Mouse (Mus musculus) forebrain, postnatal 0 days (tissue): ENCODE measurements around the gene Tex37. TPM values are rescaled to one million over a fixed set of nuclear protein-coding genes. Genes with fewer than 3 reads are reported as not detected.

ENCODE experiments used
- ATAC-seq: fragments of 200-750 bp; cut with Nextera tagmentation; 2 replicates; pipeline ENCODE4 v1.8.0; 2017; ENCODE audit warnings: mild to moderate bottlenecking, moderate library complexity
- DNase-seq: peaks from one replicate; pipeline ENCODE4 v3.0.0-alpha.2; 2015
- H3K27ac ChIP-seq: fragments of 300-500 bp; sonication (generic); 2 replicates; pipeline ENCODE4 v1.5.1; 2014; ENCODE audit warnings: low read depth, mild to moderate bottlenecking, antibody characterized with exemption, low read length, moderate library complexity, mixed read lengths
- H3K27me3 ChIP-seq: fragments of 300-500 bp; sonication (generic); 2 replicates; pipeline ENCODE4 v1.6.1; 2014; ENCODE audit warnings: mild to moderate bottlenecking, low read length, mixed read lengths; ENCODE audit not compliant: insufficient read depth
- H3K36me3 ChIP-seq: fragments of 300-500 bp; sonication (generic); 2 replicates; pipeline ENCODE4 v1.6.1; 2014; ENCODE audit warnings: mild to moderate bottlenecking, moderate library complexity; ENCODE audit not compliant: insufficient read depth
- H3K4me1 ChIP-seq: fragments of 300-500 bp; sonication (generic); 2 replicates; pipeline ENCODE4 v1.6.1; 2014; ENCODE audit warnings: antibody characterized with exemption; ENCODE audit not compliant: insufficient read depth
- H3K4me2 ChIP-seq: fragments of 300-500 bp; sonication (generic); 2 replicates; pipeline ENCODE4 v1.6.1; 2014; ENCODE audit warnings: low read depth, mild to moderate bottlenecking, moderate library complexity
- H3K4me3 ChIP-seq: fragments of 300-500 bp; sonication (generic); 2 replicates; pipeline ENCODE4 v1.5.1; 2014; ENCODE audit warnings: low read depth, low read length, mixed read lengths
- H3K9ac ChIP-seq: fragments of 300-500 bp; sonication (generic); 2 replicates; pipeline ENCODE4 v1.6.1; 2014; ENCODE audit warnings: mild to moderate bottlenecking
- H3K9me3 ChIP-seq: fragments of 300-500 bp; sonication (generic); 2 replicates; pipeline ENCODE4 v1.6.1; 2016; ENCODE audit warnings: low read length
- CTCF ChIP-seq: sonication (generic); IDR thresholded peaks from 2 replicates; pipeline ENCODE4 v1.5.1; 2016; ENCODE audit warnings: antibody characterized with exemption, control low read depth, low read depth
- WGBS: fragments of 180-500 bp; shearing (Covaris S2); extraction: QIAGEN DNeasy Blood & Tissue Kit; methylation state at CpG from one replicate; pipeline ENCODE4 v1.1.7; 2014; 5-methylcytosine and 5-hydroxymethylcytosine counted together
- polyA plus RNA-seq: library from polyadenylated mRNA; unstranded; fragments of >200 nt; fragmentation: Nextera tagmentation; extraction: Ambion mirVana; gene quantifications from 2 replicates; pipeline ENCODE4 v1.2.1, GENCODE M21; 2015
- total RNA-seq: library from RNA; depleted of rRNA; stranded (reverse); fragments of >200 nt; gene quantifications from 2 replicates; pipeline ENCODE4 v1.2.3, GENCODE M21; 2014

Tex37 gene
- total and polyA plus RNA-seq, 2 experiments from 2014 or later, result not detected

- Histone ChIP-seq H3K9ac (no peak within 1 kb of the TSS), H3K4me1 (0 out of 2 replicates have a peak, but pooled peaks cover 7% of the 10 kb centered on the region), H3K36me3 (no peaks in the 10 kb centered on the region), H3K4me3 (peak within 1 kb of the TSS; percentile 42), H3K27me3 (peaks cover 52% of the 10 kb centered on the region), H3K9me3 (no peaks in the 10 kb centered on the region), H3K27ac (no peak within 1 kb of the TSS), H3K4me2 (peak within 1 kb of the TSS; percentile 84)
- ATAC-seq, result peak; percentile 56
- under 1% methylated on average over 57 of the region's 67 CpGs for WGBS
- peak; percentile 11 for DNase-seq
- TF ChIP-seq CTCF, result no peak
These were observed 37.7 kb upstream of the Tex37 start, which contains the start of gene Foxi3 for GRCm38 (mm10) chr6:70956285-70956912. Gene Foxi3, plus strand, starts transcription at chr6:70956531.

DNA sequence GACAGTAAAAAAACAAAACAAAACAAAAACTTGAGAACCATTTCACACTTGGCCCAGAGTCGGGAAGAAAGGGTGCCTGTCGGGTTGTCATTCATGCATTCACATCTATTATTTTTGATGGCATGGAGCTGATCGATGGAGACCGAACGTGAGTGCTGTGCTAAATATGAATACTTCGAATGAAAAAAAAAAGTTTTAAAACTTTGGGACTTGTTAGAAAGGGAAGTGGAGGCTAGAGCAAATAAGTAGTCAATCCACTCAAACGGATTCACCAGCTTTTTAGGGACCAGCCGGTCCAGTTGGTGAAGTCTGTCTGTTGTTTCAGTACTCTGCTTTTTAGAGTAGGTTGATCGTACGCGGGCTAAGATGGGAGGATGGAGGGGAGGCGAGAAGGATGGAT, 37.1 kb upstream of the Tex37 start:
- Histone ChIP-seq H3K4me3 (peak overlapping the region; percentile 42), H3K27me3 (peaks cover 52% of the 10 kb centered on the region), H3K9ac (no peak overlapping the region), H3K4me1 (0 out of 2 replicates have a peak, but pooled peaks cover 7% of the 10 kb centered on the region), H3K4me2 (peak overlapping the region; percentile 84), H3K9me3 (no peaks in the 10 kb centered on the region), H3K27ac (no peak overlapping the region), H3K36me3 (no peaks in the 10 kb centered on the region)
- no peak for DNase-seq
- WGBS, result 1% methylated on average over 12 of the region's 12 CpGs
- no peak for ATAC-seq
- no peak for TF ChIP-seq CTCF

GRCm38 (mm10) chr6:70955291-70955800, 36.6 kb upstream of the Tex37 start:
- TF ChIP-seq CTCF, result no peak
- 4% methylated on average over 14 of the region's 14 CpGs for WGBS
- Histone ChIP-seq H3K4me2 (no peak overlapping the region), H3K9ac (no peak overlapping the region), H3K36me3 (no peaks in the 10 kb centered on the region), H3K27me3 (peaks cover 52% of the 10 kb centered on the region), H3K27ac (no peak overlapping the region), H3K4me1 (0 out of 2 replicates have a peak, but pooled peaks cover 7% of the 10 kb centered on the region), H3K4me3 (no peak overlapping the region), H3K9me3 (no peaks in the 10 kb centered on the region)
- ATAC-seq (no peak), DNase-seq (peak; percentile 75)

DNA sequence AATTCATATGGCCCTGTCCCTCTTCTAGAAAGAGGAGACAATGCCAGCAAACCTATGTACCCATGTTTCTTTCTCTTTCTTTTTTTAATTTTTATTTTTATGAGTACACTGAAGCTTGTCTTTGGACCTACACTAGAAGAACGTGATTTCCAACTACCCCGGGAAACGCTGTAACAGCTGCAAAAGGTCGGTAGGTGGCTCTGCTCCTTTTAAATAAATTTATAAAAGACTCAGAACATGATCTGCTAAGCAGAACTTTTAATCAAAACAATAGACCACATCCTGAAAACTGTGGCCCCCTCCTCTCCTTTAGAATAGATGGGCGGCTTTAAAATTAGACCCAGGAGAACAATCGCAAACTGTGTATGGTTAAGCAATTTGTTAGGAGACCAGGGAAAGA, 35.3 kb upstream of the Tex37 start:
- 6% methylated on average over 6 of the region's 6 CpGs for WGBS
- no peak; the same call in 1 of the 2 replicates for ATAC-seq

DNA sequence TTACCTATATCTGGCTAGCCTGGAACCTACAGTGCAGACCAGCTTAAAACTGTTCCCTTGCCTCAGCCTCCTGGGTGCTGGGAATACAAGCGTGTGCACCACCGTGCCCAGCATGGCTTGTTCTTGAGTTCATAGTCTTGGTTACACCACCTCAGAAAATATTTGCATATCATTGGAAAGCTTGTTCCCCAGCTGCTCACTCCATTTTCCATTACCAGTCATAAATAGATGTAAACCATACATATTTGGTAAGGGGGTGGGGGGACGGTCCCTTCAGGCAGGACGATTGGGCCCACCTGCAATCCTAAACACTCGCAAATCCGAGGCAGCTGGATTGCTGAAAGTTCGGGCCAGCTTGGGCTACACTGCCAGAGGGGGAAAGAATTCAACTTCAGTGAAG, 34.5 kb upstream of the Tex37 start:
- ATAC-seq, result no peak
- H3K9me3 ChIP-seq, result no peaks in the 10 kb centered on the region
- no peak overlapping the region for H3K9ac ChIP-seq

More for the DNA sequence above, 35.3 kb upstream of the Tex37 start:
- H3K4me3 ChIP-seq, result no peak overlapping the region
- no peaks in the 10 kb centered on the region for H3K36me3 ChIP-seq
- H3K9ac ChIP-seq, result no peak overlapping the region
- TF ChIP-seq CTCF, result peak; percentile 50
- H3K27me3 ChIP-seq, result peaks cover 45% of the 10 kb centered on the region
- peak; percentile 61 for DNase-seq
- H3K9me3 ChIP-seq, result no peaks in the 10 kb centered on the region
- no peak overlapping the region for H3K27ac ChIP-seq
- H3K4me2 ChIP-seq, result no peak overlapping the region
- H3K4me1 ChIP-seq, result 0 out of 2 replicates have a peak, but pooled peaks cover 7% of the 10 kb centered on the region

DNA sequence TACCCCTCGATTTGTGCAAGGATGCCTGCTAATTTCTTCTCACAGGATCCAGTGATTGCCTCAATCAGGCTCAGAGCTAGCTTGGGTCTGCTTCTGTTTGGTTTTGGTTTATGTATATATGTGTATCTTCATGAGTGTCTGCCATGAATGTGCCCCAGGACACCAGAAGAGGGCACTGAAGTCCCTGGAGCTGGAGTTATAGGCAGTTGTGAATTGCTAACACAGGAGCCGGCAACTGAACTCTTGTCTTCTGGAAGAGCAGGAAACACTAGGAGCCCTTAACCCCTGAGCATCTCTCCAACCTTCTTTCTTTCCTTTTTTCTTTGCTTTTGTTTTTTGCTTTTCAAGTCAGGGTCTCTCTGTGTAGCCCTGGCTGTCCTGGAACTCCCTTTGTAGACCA, 13.1 kb upstream of the Tex37 start:
- 86% methylated on average over 2 of the region's 2 CpGs for WGBS
- Histone ChIP-seq H3K27me3 (no peaks in the 10 kb centered on the region), H3K4me2 (no peak overlapping the region), H3K4me3 (no peak overlapping the region), H3K27ac (no peak overlapping the region), H3K4me1 (no peaks in the 10 kb centered on the region), H3K9me3 (no peaks in the 10 kb centered on the region), H3K9ac (no peak overlapping the region), H3K36me3 (no peaks in the 10 kb centered on the region)
- no peak for TF ChIP-seq CTCF
- ATAC-seq, result no peak
- no peak for DNase-seq

More for the DNA sequence above, 34.5 kb upstream of the Tex37 start:
- Histone ChIP-seq H3K36me3 (no peaks in the 10 kb centered on the region), H3K4me3 (no peak overlapping the region), H3K27me3 (peaks cover 39% of the 10 kb centered on the region), H3K4me1 (0 out of 2 replicates have a peak, but pooled peaks cover 7% of the 10 kb centered on the region), H3K27ac (no peak overlapping the region), H3K4me2 (no peak overlapping the region)
- no peak for DNase-seq
- WGBS, result 73% methylated on average over 7 of the region's 7 CpGs
- no peak for TF ChIP-seq CTCF
